Mouse (Mus musculus) liver, embryonic 12.5 days (tissue): ENCODE results near the gene Capza1. TPM values are rescaled to one million over a fixed set of nuclear protein-coding genes. Genes with fewer than 3 reads are reported as not detected.

Source experiments
- ATAC-seq: fragments of 200-750 bp; cut with Nextera tagmentation; 2 replicates; pipeline ENCODE4 v1.8.0; 2017; ENCODE audit warnings: moderate number of reproducible peaks, mild to moderate bottlenecking, moderate library complexity
- H3K27ac ChIP-seq: fragments of 300-500 bp; sonication (generic); 2 replicates; pipeline ENCODE4 v1.5.1; 2016; ENCODE audit warnings: mild to moderate bottlenecking
- H3K27me3 ChIP-seq: fragments of 300-500 bp; sonication (generic); replicated peaks from 2 replicates; pipeline ENCODE4 v1.6.1; 2016; ENCODE audit warnings: mild to moderate bottlenecking, moderate library complexity
- H3K36me3 ChIP-seq: fragments of 300-500 bp; sonication (generic); 2 replicates; pipeline ENCODE4 v1.6.1; 2016; ENCODE audit warnings: mild to moderate bottlenecking, moderate library complexity
- H3K4me1 ChIP-seq: fragments of 300-500 bp; sonication (generic); 2 replicates; pipeline ENCODE4 v1.6.1; 2016
- H3K4me2 ChIP-seq: fragments of 300-500 bp; sonication (generic); 2 replicates; pipeline ENCODE4 v1.6.1; 2016; ENCODE audit warnings: mild to moderate bottlenecking, moderate library complexity
- H3K4me3 ChIP-seq: fragments of 300-500 bp; sonication (generic); 2 replicates; pipeline ENCODE4 v1.5.1; 2016; ENCODE audit warnings: mild to moderate bottlenecking, moderate library complexity
- H3K9ac ChIP-seq: fragments of 300-500 bp; sonication (generic); 2 replicates; pipeline ENCODE4 v1.6.1; 2016; ENCODE audit warnings: mild to moderate bottlenecking, moderate library complexity
- H3K9me3 ChIP-seq: fragments of 300-500 bp; sonication (generic); replicated peaks from 2 replicates; pipeline ENCODE4 v1.6.1; 2016; ENCODE audit warnings: mild to moderate bottlenecking, moderate library complexity
- WGBS: fragments of 180-500 bp; shearing (Covaris S2); methylation state at CpG from one replicate; pipeline ENCODE4 v1.1.7; 2016; ENCODE audit not compliant: insufficient replicate concordance; 5-methylcytosine and 5-hydroxymethylcytosine counted together
- polyA plus RNA-seq: library from polyadenylated mRNA; unstranded; fragments of >200 nt; fragmentation: Nextera tagmentation; extraction: Ambion mirVana; gene quantifications from 2 replicates; pipeline ENCODE4 v1.2.1, GENCODE M21; 2016

Capza1 gene
- polyA plus RNA-seq, 1 experiment from 2014 or later = 123 TPM

GRCm38 (mm10) chr3:104793871-104794828 is 70.2 kb downstream of the Capza1 start:
- ATAC-seq = peak; percentile 75
- Histone ChIP-seq H3K27me3 (peaks cover 23% of the 10 kb centered on the region), H3K27ac (peak overlapping the region; percentile 72), H3K4me1 (peaks cover 63% of the 10 kb centered on the region), H3K9ac (no peak overlapping the region), H3K4me2 (peak overlapping the region; percentile 17; the same call in 1 of the 2 replicates), H3K36me3 (peaks cover 53% of the 10 kb centered on the region), H3K9me3 (no peaks in the 10 kb centered on the region), H3K4me3 (no peak overlapping the region)
- WGBS = 45% methylated on average over 20 of the region's 20 CpGs

DNA sequence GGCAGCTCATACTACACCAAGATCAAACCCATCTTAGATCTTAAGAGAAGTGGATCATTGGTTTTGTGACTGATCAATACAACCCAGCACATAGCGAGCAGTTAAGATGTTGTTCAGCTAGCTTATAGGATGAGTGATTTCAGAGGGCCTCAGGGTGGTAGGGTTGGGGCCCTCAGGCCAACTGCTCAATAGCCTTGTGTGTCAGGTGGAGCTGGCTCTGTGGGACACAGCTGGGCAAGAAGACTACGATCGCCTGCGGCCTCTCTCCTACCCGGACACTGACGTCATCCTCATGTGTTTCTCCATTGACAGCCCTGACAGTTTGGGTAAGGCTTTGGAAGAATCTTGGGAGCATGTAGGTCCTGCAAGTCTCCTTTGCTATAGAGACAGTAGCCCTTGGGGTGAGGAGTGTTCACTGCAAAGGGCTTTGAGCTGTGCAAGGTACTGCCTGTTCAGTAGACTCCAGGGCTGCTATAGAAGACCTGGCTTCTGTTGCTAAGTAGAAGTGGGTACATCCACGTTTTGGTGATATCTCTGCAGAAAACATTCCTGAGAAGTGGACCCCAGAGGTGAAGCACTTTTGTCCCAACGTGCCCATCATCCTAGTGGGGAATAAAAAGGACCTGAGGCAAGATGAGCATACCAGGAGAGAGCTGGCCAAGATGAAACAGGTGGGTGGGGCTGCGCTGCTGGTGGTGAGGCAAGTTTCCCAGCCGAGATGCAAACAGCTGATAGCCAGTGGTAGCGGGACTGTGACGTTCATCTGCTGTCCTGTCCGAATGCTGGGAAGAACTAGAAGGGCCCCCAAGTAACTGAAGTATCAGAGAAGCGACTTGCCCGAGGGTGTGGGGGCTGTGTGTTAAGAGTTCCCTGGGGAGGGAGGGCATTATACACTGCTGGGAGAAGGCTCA is 71.7 kb downstream of the Capza1 start:
- Histone ChIP-seq H3K4me3 (no peak overlapping the region), H3K9me3 (no peaks in the 10 kb centered on the region), H3K27me3 (peaks cover 39% of the 10 kb centered on the region), H3K36me3 (peaks cover 44% of the 10 kb centered on the region), H3K9ac (no peak overlapping the region), H3K4me2 (0 out of 2 replicates have a peak overlapping the region, but pooled peaks have one; percentile 1), H3K27ac (no peak overlapping the region), H3K4me1 (peaks cover 69% of the 10 kb centered on the region)
- WGBS = 48% methylated on average over 15 of the region's 15 CpGs
- ATAC-seq = no peak

- Histone ChIP-seq H3K4me1 (peaks cover 63% of the 10 kb centered on the region), H3K36me3 (peaks cover 35% of the 10 kb centered on the region), H3K4me2 (no peak overlapping the region), H3K9ac (no peak overlapping the region), H3K27me3 (peaks cover 47% of the 10 kb centered on the region), H3K4me3 (no peak overlapping the region), H3K9me3 (no peaks in the 10 kb centered on the region), H3K27ac (no peak overlapping the region)
- 86% methylated on average over 8 of the region's 8 CpGs for WGBS
- ATAC-seq = no peak
Observed at GRCm38 (mm10) chr3:104791671-104792070, 72.6 kb downstream of the Capza1 start.

DNA sequence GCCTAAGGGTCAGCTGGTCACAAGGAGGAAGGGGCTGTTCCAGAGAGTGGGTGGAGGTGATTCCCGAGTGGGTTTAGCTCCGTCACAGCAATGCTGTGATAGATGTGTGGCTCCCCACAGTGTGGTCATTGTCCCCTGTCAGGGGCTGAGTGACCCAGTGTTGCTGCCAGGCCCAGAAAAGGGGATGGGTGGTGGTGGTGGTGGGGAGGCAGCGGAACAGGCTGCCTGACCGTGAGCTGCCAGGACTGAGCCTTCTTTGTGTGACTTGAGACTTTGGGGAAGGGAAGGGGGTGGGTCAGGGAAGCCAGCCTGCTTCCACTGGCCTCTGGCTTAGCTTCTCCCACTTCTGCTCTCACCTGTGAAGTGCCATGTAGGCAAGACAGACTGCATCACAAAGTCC is 73.3 kb downstream of the Capza1 start:
- Histone ChIP-seq H3K36me3 (peaks cover 29% of the 10 kb centered on the region), H3K4me2 (peak overlapping the region; percentile 76), H3K27ac (no peak overlapping the region), H3K9me3 (no peaks in the 10 kb centered on the region), H3K27me3 (peaks cover 51% of the 10 kb centered on the region), H3K4me3 (no peak overlapping the region), H3K4me1 (peaks cover 58% of the 10 kb centered on the region), H3K9ac (peak overlapping the region; percentile 7; the same call in 1 of the 2 replicates)
- 30% methylated on average over 4 of the region's 4 CpGs for WGBS
- no peak for ATAC-seq

DNA sequence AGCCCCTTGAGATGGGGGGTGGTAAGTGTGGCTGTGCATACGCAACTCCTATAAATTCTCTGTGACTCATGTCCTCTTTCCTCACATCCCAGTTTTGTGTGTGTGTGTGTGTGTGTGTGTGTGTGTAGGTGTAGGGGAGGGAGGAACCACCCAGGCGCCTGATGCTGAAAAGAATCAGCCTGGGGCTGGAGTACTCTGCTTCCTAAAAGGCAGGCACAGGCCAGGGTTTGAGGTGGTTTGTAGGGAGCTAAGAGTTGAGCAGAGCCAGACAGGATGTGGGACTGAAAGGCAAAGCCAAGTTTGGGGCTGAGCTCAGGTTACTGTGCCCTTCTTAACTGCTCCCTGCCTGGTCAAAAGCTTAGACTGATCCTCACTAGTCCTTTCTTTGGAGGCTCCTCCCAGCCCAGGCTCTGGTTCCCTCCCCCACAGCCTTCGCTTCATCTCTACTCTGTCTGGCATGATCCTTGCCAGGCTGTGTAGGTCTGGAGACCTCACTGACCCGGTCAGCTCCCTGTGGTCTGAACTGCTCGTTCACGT is 73.8 kb downstream of the Capza1 start:
- Histone ChIP-seq H3K4me3 (peak overlapping the region; percentile 56; the same call in 1 of the 2 replicates), H3K27ac (no peak overlapping the region), H3K9ac (peak overlapping the region; percentile 7; the same call in 1 of the 2 replicates), H3K27me3 (peaks cover 56% of the 10 kb centered on the region), H3K4me1 (peaks cover 53% of the 10 kb centered on the region), H3K4me2 (peak overlapping the region; percentile 76), H3K36me3 (peaks cover 24% of the 10 kb centered on the region), H3K9me3 (no peaks in the 10 kb centered on the region)
- 38% methylated on average over 6 of the region's 6 CpGs for WGBS
- no peak for ATAC-seq

- no peak overlapping the region for H3K27ac ChIP-seq
- H3K27me3 ChIP-seq = peaks cover 63% of the 10 kb centered on the region
- H3K9me3 ChIP-seq = no peaks in the 10 kb centered on the region
- H3K4me3 ChIP-seq = peak overlapping the region; percentile 56
- no peak for ATAC-seq
- peak overlapping the region; percentile 59; the same call in 1 of the 2 replicates for H3K9ac ChIP-seq
- H3K4me1 ChIP-seq = peaks cover 46% of the 10 kb centered on the region
- WGBS = 56% methylated on average over 13 of the region's 13 CpGs
- H3K36me3 ChIP-seq = peaks cover 17% of the 10 kb centered on the region
- H3K4me2 ChIP-seq = peak overlapping the region; percentile 76
Observed at GRCm38 (mm10) chr3:104789822-104790221, 74.5 kb downstream of the Capza1 start.

DNA sequence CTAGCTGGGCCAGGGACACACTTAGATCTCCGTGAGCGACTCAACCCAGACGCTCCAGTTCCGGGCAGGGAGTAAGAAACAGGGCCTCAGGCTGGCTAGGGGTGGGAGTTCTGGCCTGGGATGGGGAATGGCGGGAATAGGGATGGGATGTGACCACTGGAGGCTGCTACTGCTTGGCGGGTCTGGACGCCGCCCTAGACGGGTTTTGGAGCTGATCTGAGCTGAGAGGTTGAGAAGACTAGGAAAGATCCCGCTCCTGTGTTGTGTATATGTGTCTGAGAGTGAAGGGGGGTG is 75.0 kb downstream of the Capza1 start:
- Histone ChIP-seq H3K9ac (peak overlapping the region; percentile 59), H3K4me2 (peak overlapping the region; percentile 76), H3K4me3 (peak overlapping the region; percentile 56), H3K36me3 (peaks cover 17% of the 10 kb centered on the region; the same call in 1 of the 2 replicates), H3K9me3 (no peaks in the 10 kb centered on the region), H3K4me1 (peaks cover 41% of the 10 kb centered on the region), H3K27ac (peak overlapping the region; percentile 43; the same call in 1 of the 2 replicates), H3K27me3 (peaks cover 68% of the 10 kb centered on the region)
- 9% methylated on average over 10 of the region's 10 CpGs for WGBS
- ATAC-seq = no peak; the same call in 1 of the 2 replicates

DNA sequence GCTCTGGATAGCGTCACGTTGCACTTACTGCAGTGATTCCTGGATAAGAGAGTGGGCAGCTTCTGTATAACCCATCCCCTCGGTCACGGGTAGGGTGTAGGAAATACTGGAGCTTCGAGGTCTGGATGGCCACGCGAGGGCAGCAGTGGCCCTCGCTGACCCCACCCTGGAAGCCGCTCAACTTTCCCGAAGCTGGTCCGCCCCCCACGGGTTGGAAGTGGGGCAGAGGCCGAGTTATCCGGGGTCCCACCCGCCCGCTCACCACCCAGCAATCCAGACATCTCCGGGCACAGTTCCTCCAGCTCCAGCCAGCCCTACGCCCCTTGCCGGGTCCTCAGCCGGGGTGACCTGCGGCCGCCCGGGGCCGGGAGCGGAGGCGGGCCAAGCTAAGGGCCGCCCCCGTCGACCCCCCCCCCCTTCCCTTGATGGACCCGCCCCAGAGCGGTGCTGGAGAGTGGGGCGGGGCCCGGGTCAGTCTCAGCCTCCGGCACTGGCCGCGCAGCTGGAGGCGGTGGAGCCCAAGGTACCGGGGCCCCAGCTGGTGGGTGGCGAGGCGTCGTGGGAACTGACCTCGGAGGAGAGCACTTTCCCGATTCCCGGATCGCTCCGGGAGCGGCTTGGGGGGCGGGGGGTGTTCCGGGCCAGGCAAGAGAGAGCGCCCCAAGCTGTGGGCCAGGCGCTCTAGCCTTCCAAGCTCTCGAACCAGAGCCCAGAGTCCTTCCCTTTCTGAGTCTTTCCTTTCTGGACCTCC is 75.6 kb downstream of the Capza1 start:
- Histone ChIP-seq H3K4me3 (peak overlapping the region; percentile 56), H3K9me3 (no peaks in the 10 kb centered on the region), H3K36me3 (peaks cover 14% of the 10 kb centered on the region; the same call in 1 of the 2 replicates), H3K27me3 (peaks cover 73% of the 10 kb centered on the region), H3K4me2 (peak overlapping the region; percentile 76), H3K4me1 (peaks cover 35% of the 10 kb centered on the region), H3K9ac (peak overlapping the region; percentile 59), H3K27ac (peak overlapping the region; percentile 43; the same call in 1 of the 2 replicates)
- peak; percentile 79 for ATAC-seq
- under 1% methylated on average over 47 of the region's 52 CpGs for WGBS

GRCm38 (mm10) chr3:104788075-104788474 is 76.2 kb downstream of the Capza1 start, which contains the start of gene Rhoc:
Gene Rhoc, plus strand, starts transcription at chr3:104788375.
- peaks cover 80% of the 10 kb centered on the region for H3K27me3 ChIP-seq
- no peaks in the 10 kb centered on the region for H3K9me3 ChIP-seq
- peak within 1 kb of the TSS; percentile 76 for H3K4me2 ChIP-seq
- H3K36me3 ChIP-seq = peaks cover 14% of the 10 kb centered on the region; the same call in 1 of the 2 replicates
- no peak for ATAC-seq
- H3K27ac ChIP-seq = peak within 1 kb of the TSS; percentile 43; the same call in 1 of the 2 replicates
- H3K4me1 ChIP-seq = peaks cover 29% of the 10 kb centered on the region
- H3K9ac ChIP-seq = peak within 1 kb of the TSS; percentile 59
- H3K4me3 ChIP-seq = peak within 1 kb of the TSS; percentile 56
- 47% methylated on average over 3 of the region's 3 CpGs for WGBS

GRCm38 (mm10) chr3:104785284-104785683 is 79.0 kb downstream of the Capza1 start:
- Histone ChIP-seq H3K4me1 (peaks cover 27% of the 10 kb centered on the region), H3K9me3 (no peaks in the 10 kb centered on the region), H3K4me2 (no peak overlapping the region), H3K36me3 (no peaks in the 10 kb centered on the region), H3K9ac (no peak overlapping the region), H3K27me3 (peaks cover 96% of the 10 kb centered on the region), H3K27ac (no peak overlapping the region), H3K4me3 (no peak overlapping the region)
- WGBS = 77% methylated on average over 6 of the region's 6 CpGs
- ATAC-seq = no peak
